Mouse (Mus musculus) cortical plate, adult 2 months (tissue): ENCODE measurements around the gene Vamp2.

Experiments
- CTCF ChIP-seq: fragments of 200-500 bp; IDR thresholded peaks from 2 replicates; pipeline ENCODE4 v1.5.1; 2011; ENCODE audit warnings: mild to moderate bottlenecking, control low read depth, low read length; ENCODE audit not compliant: insufficient read depth; ENCODE audit errors: extremely low read depth
- POLR2A ChIP-seq: fragments of 200-500 bp; IDR thresholded peaks from 2 replicates; pipeline ENCODE4 v1.6.1; 2011; ENCODE audit warnings: mild to moderate bottlenecking, low read length, control low read depth; ENCODE audit not compliant: insufficient read depth; ENCODE audit errors: extremely low read depth

- TF ChIP-seq POLR2A (no peak), CTCF (no peak)
Observed at GRCm38 (mm10) chr11:69074776-69075069, 13.6 kb upstream of the Vamp2 start.
